Mouse (Mus musculus) retina, postnatal 1 day (tissue): Measurements from ENCODE around the gene Col11a1.
A peak's percentile ranks its signal among the peaks of the same experiment; 100 is the strongest.

Experiments used
- DNase-seq: peaks from one replicate; pipeline ENCODE4 v3.0.0-alpha.2; 2012

Gene Col11a1

GRCm38 (mm10) chr3:114029971-114030635 lies at the start of gene Col11a1:
Gene Col11a1 (plus strand): TSS chr3:114030540.
- DNase-seq, result peak; percentile 94

- no peak for DNase-seq
These were observed 39.4 kb upstream of the Col11a1 start for GRCm38 (mm10) chr3:113990936-113991335.

DNA sequence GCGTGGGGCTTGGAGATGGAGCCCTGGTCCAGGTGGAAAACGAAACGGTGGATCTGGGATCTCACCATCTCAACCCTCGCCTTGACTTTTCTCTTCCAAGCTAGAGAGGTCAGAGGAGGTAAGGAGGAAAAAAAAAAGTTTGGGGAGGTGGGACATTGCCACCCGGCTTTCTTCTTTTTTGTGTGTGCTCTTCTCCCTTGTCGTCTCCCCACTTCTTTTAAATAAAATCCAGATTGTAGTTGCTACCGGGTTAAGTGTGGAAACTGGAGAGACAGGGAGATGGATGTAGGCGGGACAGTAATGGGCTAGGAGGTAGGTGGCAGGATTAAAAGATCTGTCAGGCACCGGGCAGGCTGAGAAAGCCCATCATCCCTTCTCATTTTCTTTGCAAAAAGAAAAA lies 546 bp downstream of the Col11a1 start:
- peak; percentile 19 for DNase-seq

- peak; percentile 60 for DNase-seq
These were observed 1.2 kb downstream of the Col11a1 start for GRCm38 (mm10) chr3:114031351-114032213.

- DNase-seq, result peak; percentile 52
These were observed 2.0 kb downstream of the Col11a1 start for GRCm38 (mm10) chr3:114032333-114032732.

DNA sequence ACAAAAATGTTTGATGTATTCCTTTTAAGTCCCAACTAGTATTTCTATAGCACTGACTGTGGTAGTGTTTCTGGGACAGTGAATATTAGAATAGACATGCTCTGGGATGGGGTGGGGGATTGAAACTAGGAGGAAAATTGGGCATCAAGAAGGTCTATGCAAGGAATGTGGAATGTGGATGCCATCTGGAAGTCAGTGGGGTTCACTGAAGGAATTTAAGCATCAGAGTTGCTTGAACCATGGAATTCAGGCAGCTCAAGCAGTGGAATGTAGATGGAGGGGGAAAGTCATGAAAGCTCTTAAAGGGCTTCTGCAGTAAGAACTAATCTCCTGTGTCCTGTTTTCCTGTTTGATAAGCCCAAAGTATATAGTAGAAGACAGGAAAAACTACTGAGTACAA lies 22.1 kb downstream of the Col11a1 start:
- no peak for DNase-seq

DNA sequence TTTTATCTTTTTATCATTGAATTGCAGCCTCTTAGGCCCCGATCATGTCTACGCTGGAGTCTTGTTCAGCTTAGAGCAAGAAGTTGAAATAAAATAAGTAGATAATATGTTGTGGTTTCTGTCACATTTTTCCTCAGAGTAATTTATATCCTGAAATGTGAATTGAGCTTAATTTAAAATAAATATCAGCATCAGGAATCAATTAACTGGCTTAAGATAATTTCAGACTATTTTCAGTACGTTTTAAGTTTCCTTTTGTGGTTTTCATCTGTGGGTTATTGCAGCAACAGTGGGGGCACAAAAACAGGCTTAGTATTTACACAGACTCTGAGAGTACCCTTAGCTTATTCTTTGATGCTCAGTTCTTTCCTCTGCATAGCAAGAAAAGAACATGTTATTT lies 23.2 kb downstream of the Col11a1 start:
- no peak for DNase-seq

DNA sequence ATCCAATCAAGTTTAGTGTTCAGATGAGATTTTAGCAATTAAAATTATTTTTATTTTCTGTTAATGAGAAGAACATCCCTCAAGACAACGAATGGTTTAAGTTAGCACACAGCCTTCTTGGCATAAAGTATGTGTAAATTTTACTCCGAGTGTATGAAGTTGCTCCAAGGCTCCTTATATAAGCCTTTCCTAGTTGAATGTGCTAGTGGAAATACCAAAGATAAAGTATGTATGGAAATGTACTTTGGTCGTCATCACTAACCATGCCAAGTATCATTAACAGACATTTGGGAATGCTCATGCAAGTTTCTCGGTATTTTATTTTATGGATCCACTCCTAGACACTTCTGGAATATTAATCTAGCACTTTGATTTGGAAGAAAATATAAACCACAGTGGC lies 34.8 kb downstream of the Col11a1 start:
- DNase-seq, result no peak

DNA sequence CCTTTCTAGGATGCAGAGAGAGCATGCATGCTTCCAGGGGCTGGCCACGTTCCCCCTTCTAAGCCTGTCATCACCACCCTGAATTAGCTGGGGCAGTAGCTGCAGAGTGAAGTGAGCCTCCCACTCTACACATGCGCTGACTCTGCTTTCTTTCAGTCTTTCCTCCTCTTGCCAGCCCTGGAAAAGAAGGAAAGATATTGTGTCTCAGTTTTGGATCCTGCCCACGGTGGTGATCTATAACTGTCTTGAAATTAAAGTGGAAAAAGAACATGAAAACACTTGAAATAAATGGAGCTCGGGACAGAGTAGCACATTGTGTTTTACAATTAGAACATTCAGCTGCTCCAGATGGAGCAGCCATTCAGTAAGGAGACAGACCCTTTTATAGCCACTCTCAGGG lies 35.2 kb downstream of the Col11a1 start:
- peak; percentile 8 for DNase-seq

DNA sequence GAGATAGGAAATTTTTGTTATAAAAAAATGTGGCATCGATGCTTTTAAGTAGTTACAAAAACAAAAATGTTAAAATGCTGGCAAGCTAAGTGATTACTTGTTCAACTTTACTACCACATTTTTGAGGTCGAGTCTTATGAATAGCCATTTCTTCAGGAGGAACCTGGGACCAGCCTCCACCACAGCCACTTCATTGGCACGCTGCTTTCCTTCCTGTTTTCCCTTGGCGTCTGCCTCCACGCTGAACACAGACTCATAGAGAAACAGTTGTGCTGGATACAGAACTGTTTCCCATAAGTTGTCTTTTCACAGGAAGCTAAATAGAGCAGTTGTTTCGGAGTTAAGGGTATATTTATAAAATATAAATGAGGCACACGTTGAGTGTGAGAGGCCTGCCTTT lies 69.0 kb downstream of the Col11a1 start:
- no peak for DNase-seq

- DNase-seq, result peak; percentile 43
These were observed 76.8 kb downstream of the Col11a1 start for GRCm38 (mm10) chr3:114107099-114107498.

DNA sequence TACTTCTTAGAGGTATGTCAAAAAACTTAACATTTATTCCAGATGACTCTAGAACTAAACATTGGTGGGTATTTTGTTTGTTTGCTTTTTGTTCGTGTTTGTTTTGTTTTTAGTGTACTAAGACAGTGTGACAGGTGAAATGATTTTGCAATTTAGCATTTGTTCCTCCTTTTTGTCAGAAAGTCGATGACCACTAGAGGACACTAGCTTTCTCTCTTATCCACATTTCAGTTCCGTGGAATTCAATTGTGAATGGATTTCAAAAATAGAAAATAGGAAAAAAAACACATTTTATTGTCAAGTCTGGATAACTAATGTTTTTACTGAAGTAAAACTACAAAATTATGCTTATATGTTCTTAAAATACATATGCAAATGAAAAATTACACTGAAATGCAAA lies 116.8 kb downstream of the Col11a1 start:
- DNase-seq, result peak; percentile 3

DNA sequence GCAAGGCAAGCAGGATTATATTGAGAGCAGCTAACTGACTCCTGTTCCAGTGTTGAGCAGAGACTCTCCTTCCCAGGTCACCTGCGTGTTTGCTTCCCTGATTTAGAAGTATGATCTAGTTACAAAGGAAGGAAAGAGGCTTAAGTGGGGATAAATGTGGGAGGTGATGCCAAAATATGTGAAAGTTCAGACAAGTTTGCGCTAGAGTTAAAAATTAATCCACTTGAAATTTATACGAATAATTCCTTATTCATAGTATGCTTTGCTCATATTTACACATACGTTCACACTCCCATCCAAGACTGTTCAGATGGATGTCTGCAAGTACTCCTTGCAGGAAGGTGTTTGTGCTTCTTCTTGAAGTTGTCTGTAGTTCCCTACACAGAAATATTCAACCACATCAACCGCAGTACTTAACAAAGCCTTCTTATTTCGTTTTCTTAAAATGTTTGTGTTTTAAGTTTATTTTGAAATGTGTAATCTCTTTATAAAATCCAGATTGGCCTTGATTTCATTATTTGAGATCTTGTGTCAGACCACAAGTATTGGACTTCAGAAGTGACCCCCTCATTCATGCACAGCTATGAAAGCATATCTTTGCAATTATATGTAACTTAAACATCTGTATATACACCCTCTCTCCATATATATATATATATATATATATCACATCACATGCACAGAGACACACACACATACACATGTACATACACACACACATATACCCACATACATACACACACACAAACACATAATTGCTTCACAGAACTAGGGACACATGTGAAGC lies 167.8 kb downstream of the Col11a1 start:
- no peak for DNase-seq

DNA sequence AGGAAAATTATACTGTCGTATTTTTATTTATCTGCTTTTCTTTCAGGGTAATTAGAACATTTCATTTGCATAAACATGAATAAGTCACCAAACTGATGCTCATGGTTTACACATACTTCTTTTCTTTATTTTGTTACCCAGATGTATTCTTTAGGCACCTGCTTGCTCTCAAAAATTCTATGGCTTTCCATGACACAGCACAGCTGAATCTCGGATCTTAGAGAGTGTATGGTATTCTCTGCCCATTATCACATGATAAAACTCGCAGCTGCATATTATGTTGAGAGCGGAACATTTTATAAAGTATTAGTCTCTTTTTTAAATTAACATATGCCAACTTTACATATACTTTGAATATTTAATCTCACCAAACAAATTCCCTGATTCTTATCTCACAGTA lies 181.9 kb downstream of the Col11a1 start:
- no peak for DNase-seq

DNA sequence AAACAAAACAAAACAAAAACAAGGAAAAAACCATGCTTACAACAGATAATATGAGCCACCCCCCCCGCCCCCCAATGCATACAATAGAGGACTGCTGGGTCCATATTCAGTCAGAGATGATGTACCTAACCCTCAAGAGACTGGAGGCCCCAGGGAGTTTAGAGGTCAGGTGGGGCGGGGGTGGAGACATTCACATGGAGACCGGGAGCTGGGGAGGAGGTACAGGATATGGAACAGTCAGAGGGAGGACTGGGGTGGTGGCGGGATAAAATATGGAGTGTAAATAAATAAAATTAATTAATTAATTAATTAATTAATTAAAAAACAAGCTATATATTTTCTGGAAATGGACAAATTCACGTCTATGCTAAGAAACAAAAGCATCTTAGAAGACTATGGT lies 185.8 kb downstream of the Col11a1 start:
- DNase-seq, result no peak

GRCm38 (mm10) chr3:114229501-114229900 lies 199.2 kb downstream of the Col11a1 start:
- no peak for DNase-seq
